Mouse (Mus musculus) ES-E14 (cell line): ENCODE data around the gene Rit1.

Source experiments
- CHD2 ChIP-seq: IDR thresholded peaks from 2 replicates; pipeline ENCODE4 v1.6.1; 2014; ENCODE audit warnings: mild to moderate bottlenecking, low read depth, low read length, inconsistent platforms
- HCFC1 ChIP-seq: IDR thresholded peaks from 2 replicates; pipeline ENCODE4 v1.6.1; 2012; ENCODE audit warnings: low read length, inconsistent platforms, borderline replicate concordance; ENCODE audit not compliant: insufficient read depth
- MAFK ChIP-seq: IDR thresholded peaks from 2 replicates; pipeline ENCODE4 v1.6.1; 2014; ENCODE audit warnings: mild to moderate bottlenecking, low read depth, low read length, inconsistent platforms; ENCODE audit not compliant: insufficient read depth
- ZC3H11A ChIP-seq: IDR thresholded peaks from 2 replicates; pipeline ENCODE4 v1.6.1; 2012; ENCODE audit warnings: low read depth, mild to moderate bottlenecking, inconsistent platforms, low read length, borderline replicate concordance
- ZNF384 ChIP-seq: IDR thresholded peaks from 2 replicates; pipeline ENCODE4 v1.6.1; 2012; ENCODE audit warnings: low read depth, low read length, inconsistent platforms

DNA sequence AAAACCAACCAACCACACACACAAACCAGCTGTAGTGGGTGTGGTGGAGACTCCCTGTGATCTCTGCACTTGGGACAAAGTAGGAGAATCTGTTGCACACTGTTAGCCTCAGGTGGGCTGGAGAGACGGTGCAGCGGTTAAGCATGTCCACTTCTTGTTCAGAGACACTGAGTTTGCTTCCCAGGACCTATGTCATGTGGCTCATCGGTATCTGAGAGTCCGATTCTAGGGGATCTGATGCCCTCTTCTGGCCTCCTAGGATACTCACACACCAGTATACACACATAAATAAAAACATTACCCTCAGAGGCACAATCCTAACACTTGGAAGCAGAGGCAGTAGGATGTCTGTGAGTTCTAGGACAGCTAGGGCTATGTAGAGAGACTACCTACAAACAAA is 37.6 kb downstream of the Rit1 start:
- TF ChIP-seq CHD2 (no peak), ZC3H11A (no peak; the same call in 1 of the 2 replicates), HCFC1 (no peak), ZNF384 (no peak), MAFK (no peak)
